Mouse (Mus musculus) embryonic facial prominence, embryonic 15.5 days (tissue): ENCODE measurements at regions not wholly inside any gene's neighbourhood (a gene's known extent, or its start where the extent isn't known, plus 50 kb on each side); places are given as distances from the start of the nearest gene placed in this dataset.

Experiments
- ATAC-seq: fragments of 200-750 bp; cut with Nextera tagmentation; 2 replicates; pipeline ENCODE4 v1.8.0; 2017; ENCODE audit warnings: low read depth, moderate TSS enrichment; ENCODE audit not compliant: insufficient number of reproducible peaks, low FRiP score, low TSS enrichment
- H3K27ac ChIP-seq: fragments of 300-500 bp; sonication (generic); replicated peaks from 2 replicates; pipeline ENCODE4 v1.5.1; 2015; ENCODE audit warnings: mild to moderate bottlenecking, inconsistent platforms
- H3K27me3 ChIP-seq: fragments of 300-500 bp; sonication (generic); 2 replicates; pipeline ENCODE4 v1.6.1; 2015; ENCODE audit warnings: inconsistent platforms
- H3K36me3 ChIP-seq: fragments of 300-500 bp; sonication (generic); 2 replicates; pipeline ENCODE4 v1.6.1; 2015; ENCODE audit warnings: mild to moderate bottlenecking, inconsistent platforms
- H3K4me1 ChIP-seq: fragments of 300-500 bp; sonication (generic); 2 replicates; pipeline ENCODE4 v1.6.1; 2015; ENCODE audit warnings: inconsistent platforms
- H3K4me2 ChIP-seq: fragments of 300-500 bp; sonication (generic); replicated peaks from 2 replicates; pipeline ENCODE4 v1.6.1; 2015; ENCODE audit warnings: mild to moderate bottlenecking, inconsistent platforms
- H3K4me3 ChIP-seq: fragments of 300-500 bp; sonication (generic); replicated peaks from 2 replicates; pipeline ENCODE4 v1.5.1; 2015; ENCODE audit warnings: mild to moderate bottlenecking, inconsistent platforms
- H3K9ac ChIP-seq: fragments of 300-500 bp; sonication (generic); 2 replicates; pipeline ENCODE4 v1.6.1; 2015; ENCODE audit warnings: inconsistent platforms
- H3K9me3 ChIP-seq: fragments of 300-500 bp; sonication (generic); replicated peaks from 2 replicates; pipeline ENCODE4 v1.6.1; 2016; ENCODE audit warnings: inconsistent platforms
- WGBS: fragments of 180-500 bp; shearing (Covaris S2); methylation state at CpG from one replicate; pipeline ENCODE4 v1.1.7; 2015; 5-methylcytosine and 5-hydroxymethylcytosine counted together

DNA sequence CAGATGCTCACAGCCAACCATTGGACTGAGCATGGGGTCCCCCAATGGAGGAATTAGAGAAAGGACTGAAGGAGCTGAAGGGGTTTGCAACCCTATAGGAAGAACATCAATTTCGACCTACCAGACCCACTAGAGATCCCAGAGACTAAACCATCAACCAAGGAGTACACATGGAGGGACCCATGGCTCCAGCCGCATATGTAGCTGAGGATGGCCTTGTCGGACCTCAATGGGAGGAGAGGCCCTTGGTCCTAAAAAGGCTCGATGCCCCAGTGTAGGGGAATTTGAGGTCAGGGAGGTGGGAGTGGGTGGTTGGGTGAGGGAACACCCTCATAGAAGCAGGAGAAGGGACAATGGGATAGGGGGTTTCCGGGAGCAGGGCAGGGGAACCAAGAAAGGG lies 180.6 kb downstream of the Qdpr start:
- no peaks in the 10 kb centered on the region for H3K9me3 ChIP-seq
- no peaks in the 10 kb centered on the region for H3K27me3 ChIP-seq
- WGBS = 79% methylated on average over 5 of the region's 5 CpGs
- ATAC-seq = no peak
- no peak overlapping the region for H3K4me2 ChIP-seq
- H3K9ac ChIP-seq = no peak overlapping the region
- no peaks in the 10 kb centered on the region for H3K4me1 ChIP-seq
- H3K27ac ChIP-seq = no peak overlapping the region
- H3K36me3 ChIP-seq = no peaks in the 10 kb centered on the region
- no peak overlapping the region for H3K4me3 ChIP-seq

- H3K27ac ChIP-seq = no peak overlapping the region
- 48% methylated on average over 5 of the region's 5 CpGs for whole genome bisulfite sequencing
- no peaks in the 10 kb centered on the region for H3K36me3 ChIP-seq
- H3K4me1 ChIP-seq = no peaks in the 10 kb centered on the region
- no peaks in the 10 kb centered on the region for H3K9me3 ChIP-seq
- no peak overlapping the region for H3K4me2 ChIP-seq
- no peak overlapping the region for H3K4me3 ChIP-seq
- H3K9ac ChIP-seq = no peak overlapping the region
- no peak for ATAC-seq
- H3K27me3 ChIP-seq = no peaks in the 10 kb centered on the region
Measured at GRCm38 (mm10) chr5:45266914-45267313, 183.1 kb downstream of the Qdpr start.

DNA sequence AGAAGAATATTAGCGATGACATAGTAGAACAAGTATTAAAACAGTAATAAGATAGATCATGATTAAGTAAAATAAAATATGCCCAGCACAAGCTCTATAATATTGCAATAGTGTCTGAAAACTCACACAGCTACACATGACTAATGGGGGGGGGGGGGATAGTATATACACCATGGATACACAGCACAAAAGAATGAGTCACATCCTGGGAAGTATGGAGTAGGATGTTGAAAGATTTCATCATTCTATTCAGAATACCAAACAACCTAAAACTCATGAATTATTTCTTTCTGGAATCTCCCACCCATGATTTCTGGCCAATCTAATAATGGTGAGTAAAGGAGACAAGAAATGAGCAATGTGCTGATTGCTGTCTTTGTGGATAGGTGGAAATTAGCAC lies 191.6 kb downstream of the Qdpr start:
- H3K9me3 ChIP-seq = no peaks in the 10 kb centered on the region
- no peak overlapping the region for H3K9ac ChIP-seq
- no peak for ATAC-seq
- H3K36me3 ChIP-seq = no peaks in the 10 kb centered on the region
- no peaks in the 10 kb centered on the region for H3K27me3 ChIP-seq
- 100% methylated on average over 1 of the region's 1 CpGs for WGBS
- no peaks in the 10 kb centered on the region for H3K4me1 ChIP-seq
- no peak overlapping the region for H3K27ac ChIP-seq
- H3K4me2 ChIP-seq = no peak overlapping the region
- H3K4me3 ChIP-seq = no peak overlapping the region

DNA sequence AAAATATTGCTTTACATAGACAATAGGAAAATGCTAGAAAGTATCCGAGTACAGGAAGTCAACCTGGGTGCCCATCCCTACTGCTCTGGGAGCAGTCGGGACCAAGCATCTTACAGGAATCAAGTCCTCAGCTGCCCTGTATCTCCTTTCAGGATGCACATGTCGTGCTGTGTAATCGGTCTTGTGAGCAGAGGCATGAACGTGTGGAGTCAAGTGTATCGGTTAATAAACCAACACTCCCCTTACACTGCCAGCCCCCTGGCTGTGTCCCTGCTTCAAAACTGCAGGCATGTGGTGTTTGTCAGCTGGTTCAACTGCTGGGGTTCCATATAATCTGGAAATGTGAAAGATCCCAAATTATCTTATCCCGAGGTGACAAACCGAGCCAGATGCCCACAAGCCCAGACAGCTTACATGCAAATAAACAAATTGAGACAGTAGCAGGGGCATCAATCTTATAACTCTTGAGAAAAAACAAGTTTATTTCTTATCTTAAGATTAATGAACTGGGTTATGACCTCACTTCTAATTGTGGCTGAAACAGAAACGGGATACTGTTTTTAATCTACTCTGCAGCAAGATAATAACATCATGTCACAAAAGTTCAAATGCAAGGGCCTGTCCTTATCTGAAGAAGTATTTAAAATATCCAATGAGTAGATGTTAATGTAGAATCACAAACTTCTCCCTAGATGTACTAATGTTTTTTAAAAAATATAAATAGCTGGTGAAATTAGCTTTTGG lies 193.6 kb downstream of the Qdpr start:
- H3K9me3 ChIP-seq = no peaks in the 10 kb centered on the region
- no peak overlapping the region for H3K9ac ChIP-seq
- no peaks in the 10 kb centered on the region for H3K27me3 ChIP-seq
- no peak overlapping the region for H3K27ac ChIP-seq
- H3K4me2 ChIP-seq = no peak overlapping the region
- H3K4me3 ChIP-seq = no peak overlapping the region
- H3K4me1 ChIP-seq = no peaks in the 10 kb centered on the region
- H3K36me3 ChIP-seq = no peaks in the 10 kb centered on the region
- 63% methylated on average over 9 of the region's 9 CpGs for WGBS
- no peak for ATAC-seq

DNA sequence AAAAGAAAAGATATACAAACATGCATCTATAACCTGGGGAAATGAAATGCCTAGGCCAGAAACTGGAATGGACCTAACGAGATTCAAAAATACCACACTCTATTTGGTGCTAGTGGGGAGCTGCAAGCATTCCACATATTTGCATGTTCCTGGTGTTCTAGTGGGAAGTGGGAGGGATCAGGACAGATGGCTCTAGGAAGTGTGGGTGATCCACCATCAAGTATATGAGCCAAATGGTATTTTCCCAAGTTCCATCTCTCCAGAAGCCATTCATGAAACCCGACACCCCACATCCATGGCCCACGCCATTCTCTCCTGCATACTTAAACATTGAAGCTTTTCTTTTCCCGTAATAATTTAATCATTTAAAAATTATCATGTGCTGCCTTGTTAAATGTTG lies 218.2 kb downstream of the Qdpr start:
- no peak overlapping the region for H3K9ac ChIP-seq
- no peaks in the 10 kb centered on the region for H3K36me3 ChIP-seq
- 68% methylated on average over 4 of the region's 4 CpGs for WGBS
- ATAC-seq = no peak
- no peaks in the 10 kb centered on the region for H3K4me1 ChIP-seq
- H3K4me3 ChIP-seq = no peak overlapping the region
- H3K27me3 ChIP-seq = no peaks in the 10 kb centered on the region
- no peaks in the 10 kb centered on the region for H3K9me3 ChIP-seq
- H3K4me2 ChIP-seq = no peak overlapping the region
- no peak overlapping the region for H3K27ac ChIP-seq

DNA sequence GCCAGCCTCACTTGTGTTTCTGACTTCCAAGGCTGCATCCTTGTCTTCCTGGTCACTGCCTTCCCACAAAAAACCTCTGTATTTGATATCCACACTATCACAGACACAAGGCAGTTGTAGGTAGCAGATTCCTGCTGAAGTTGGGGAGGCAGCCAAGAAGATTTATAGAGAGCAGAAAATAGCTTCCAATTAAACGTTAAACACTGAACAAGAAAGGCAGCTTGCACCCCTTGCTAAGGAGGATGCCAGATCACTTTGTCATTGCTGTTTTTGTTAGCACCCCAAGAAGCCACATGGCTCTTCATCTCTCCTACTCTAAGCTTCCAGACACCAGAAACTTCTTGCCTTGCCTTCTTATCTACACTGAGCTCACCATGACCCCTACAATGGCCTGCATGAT lies 219.9 kb downstream of the Qdpr start:
- no peaks in the 10 kb centered on the region for H3K36me3 ChIP-seq
- no peak for ATAC-seq
- 59% methylated on average over 1 of the region's 1 CpGs for WGBS

GRCm38 (mm10) chr5:45229477-45229876 lies 220.6 kb downstream of the Qdpr start:
- no peak overlapping the region for H3K27ac ChIP-seq
- H3K9me3 ChIP-seq = no peaks in the 10 kb centered on the region
- no peak overlapping the region for H3K9ac ChIP-seq
- H3K4me1 ChIP-seq = no peaks in the 10 kb centered on the region
- H3K36me3 ChIP-seq = no peaks in the 10 kb centered on the region
- ATAC-seq = no peak
- H3K4me2 ChIP-seq = no peak overlapping the region
- H3K4me3 ChIP-seq = no peak overlapping the region
- H3K27me3 ChIP-seq = no peaks in the 10 kb centered on the region
- WGBS = 55% methylated on average over 3 of the region's 3 CpGs

More for the DNA sequence above, 219.9 kb downstream of the Qdpr start:
- no peaks in the 10 kb centered on the region for H3K27me3 ChIP-seq
- H3K9me3 ChIP-seq = no peaks in the 10 kb centered on the region
- H3K4me1 ChIP-seq = no peaks in the 10 kb centered on the region
- no peak overlapping the region for H3K27ac ChIP-seq
- no peak overlapping the region for H3K4me3 ChIP-seq
- H3K9ac ChIP-seq = no peak overlapping the region
- H3K4me2 ChIP-seq = no peak overlapping the region

DNA sequence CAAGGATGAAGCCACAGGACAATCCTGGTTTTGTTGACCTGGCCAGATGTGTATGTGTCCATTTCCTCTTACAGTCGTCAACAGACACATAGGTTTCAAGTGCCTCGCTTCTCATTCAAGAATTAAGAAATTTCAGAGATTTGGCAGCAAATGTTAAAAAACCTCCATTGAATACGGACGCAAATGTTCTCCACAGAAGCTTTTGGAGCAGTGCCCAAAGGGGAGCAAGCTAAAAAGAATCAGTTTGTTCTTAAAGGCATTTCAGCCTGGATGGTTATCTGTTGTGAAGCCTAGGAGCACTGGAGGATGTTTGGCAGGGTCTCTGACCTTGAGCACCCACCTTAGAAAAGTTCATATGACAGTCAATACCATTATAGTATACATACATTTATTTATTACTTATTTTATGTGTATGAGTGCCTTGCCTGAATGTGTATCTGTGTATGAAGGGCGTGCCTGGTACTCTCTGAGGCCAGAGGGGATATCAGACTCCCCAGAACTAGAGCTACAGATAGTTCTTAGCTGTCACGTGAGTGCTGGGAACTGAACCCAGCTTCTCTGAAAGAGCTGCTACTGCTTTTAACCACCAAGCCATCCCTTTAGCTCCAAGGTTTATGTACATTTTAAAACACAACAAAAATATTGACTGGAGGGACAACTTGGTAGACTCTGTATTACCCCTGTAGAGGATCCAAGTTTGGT lies 221.7 kb downstream of the Qdpr start:
- Histone ChIP-seq H3K4me3 (no peak overlapping the region), H3K4me2 (no peak overlapping the region), H3K9me3 (no peaks in the 10 kb centered on the region), H3K36me3 (no peaks in the 10 kb centered on the region), H3K27ac (no peak overlapping the region), H3K4me1 (no peaks in the 10 kb centered on the region), H3K9ac (no peak overlapping the region), H3K27me3 (no peaks in the 10 kb centered on the region)
- 69% methylated on average over 6 of the region's 6 CpGs for WGBS
- ATAC-seq = no peak

GRCm38 (mm10) chr5:45220272-45220916 lies 229.6 kb downstream of the Qdpr start:
- H3K27me3 ChIP-seq = no peaks in the 10 kb centered on the region
- no peak overlapping the region for H3K27ac ChIP-seq
- H3K9ac ChIP-seq = no peak overlapping the region
- H3K4me3 ChIP-seq = no peak overlapping the region
- ATAC-seq = no peak
- H3K4me1 ChIP-seq = no peaks in the 10 kb centered on the region
- H3K36me3 ChIP-seq = no peaks in the 10 kb centered on the region
- 64% methylated on average over 6 of the region's 6 CpGs for WGBS
- H3K4me2 ChIP-seq = no peak overlapping the region
- H3K9me3 ChIP-seq = no peaks in the 10 kb centered on the region

GRCm38 (mm10) chr5:45219558-45219957 lies 230.5 kb downstream of the Qdpr start:
- Histone ChIP-seq H3K27ac (no peak overlapping the region), H3K4me2 (no peak overlapping the region), H3K27me3 (no peaks in the 10 kb centered on the region), H3K36me3 (no peaks in the 10 kb centered on the region), H3K9ac (no peak overlapping the region), H3K4me3 (no peak overlapping the region), H3K4me1 (no peaks in the 10 kb centered on the region), H3K9me3 (no peaks in the 10 kb centered on the region)
- 64% methylated on average over 1 of the region's 1 CpGs for WGBS
- no peak for ATAC-seq

GRCm38 (mm10) chr5:45219101-45219500 lies 230.9 kb downstream of the Qdpr start:
- H3K9ac ChIP-seq = no peak overlapping the region
- no peaks in the 10 kb centered on the region for H3K9me3 ChIP-seq
- no peaks in the 10 kb centered on the region for H3K4me1 ChIP-seq
- 44% methylated on average over 3 of the region's 3 CpGs for WGBS
- H3K27ac ChIP-seq = no peak overlapping the region
- no peaks in the 10 kb centered on the region for H3K36me3 ChIP-seq
- no peak overlapping the region for H3K4me3 ChIP-seq
- no peaks in the 10 kb centered on the region for H3K27me3 ChIP-seq
- H3K4me2 ChIP-seq = no peak overlapping the region
- ATAC-seq = no peak
